Mouse (Mus musculus) stomach, postnatal 0 days (tissue): ENCODE measurements around the gene Nmt1.

ENCODE experiments used
- CTCF ChIP-seq: IDR thresholded peaks from 2 replicates; pipeline ENCODE4 v1.5.1; 2016; ENCODE audit warnings: antibody characterized with exemption, low read depth, mild to moderate bottlenecking, moderate library complexity
- EP300 ChIP-seq: optimal IDR thresholded peaks from 2 replicates; pipeline ENCODE3; 2016; ENCODE audit warnings: antibody characterized with exemption

DNA sequence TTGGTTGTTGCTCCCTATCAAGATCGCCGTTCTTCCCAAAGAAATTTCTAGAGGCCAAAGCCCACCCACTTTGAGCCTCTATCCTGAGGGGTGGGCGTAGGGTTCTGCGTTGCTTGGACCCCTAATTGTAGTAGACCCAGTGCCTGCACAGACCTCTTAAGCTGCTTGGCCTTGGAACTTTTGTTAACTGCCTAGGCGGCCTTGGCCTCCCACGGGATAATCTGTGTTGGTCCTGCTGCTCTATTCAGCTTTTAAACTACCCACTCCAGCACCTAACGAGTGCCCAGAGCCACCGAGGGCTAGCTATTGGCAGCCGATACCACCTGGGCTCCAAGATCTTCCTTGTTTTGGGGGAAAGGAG lies 84.5 kb downstream of the Nmt1 start:
- TF ChIP-seq CTCF (no peak), EP300 (no peak)
